Mouse (Mus musculus) liver, embryonic 11.5 days (tissue): ENCODE data around the gene Cycs. TPM values are rescaled to one million over a fixed set of nuclear protein-coding genes. Genes with fewer than 3 reads are reported as not detected.

ENCODE experiments used
- ATAC-seq: fragments of 200-750 bp; cut with Nextera tagmentation; replicated peaks from 2 replicates; pipeline ENCODE4 v1.8.0; 2017; ENCODE audit warnings: moderate number of reproducible peaks, mild to moderate bottlenecking, moderate TSS enrichment, moderate library complexity; ENCODE audit not compliant: low FRiP score
- DNase-seq: peaks from one replicate; pipeline ENCODE4 v3.0.0-alpha.2; 2017; ENCODE audit warnings: low spot score
- H3K27ac ChIP-seq: fragments of 300-500 bp; sonication (generic); 2 replicates; pipeline ENCODE4 v1.5.1; 2014; ENCODE audit warnings: mild to moderate bottlenecking, low read depth, low read length, control low read depth
- H3K27me3 ChIP-seq: fragments of 300-500 bp; sonication (generic); replicated peaks from 2 replicates; pipeline ENCODE4 v1.6.1; 2014; ENCODE audit warnings: low read length, mixed read lengths; ENCODE audit not compliant: control insufficient read depth, insufficient read depth
- H3K36me3 ChIP-seq: fragments of 300-500 bp; sonication (generic); 2 replicates; pipeline ENCODE4 v1.6.1; 2014; ENCODE audit warnings: mild to moderate bottlenecking, low read length, moderate library complexity, mixed read lengths; ENCODE audit not compliant: control insufficient read depth, insufficient read depth
- H3K4me1 ChIP-seq: fragments of 300-500 bp; sonication (generic); replicated peaks from 2 replicates; pipeline ENCODE4 v1.6.1; 2014; ENCODE audit warnings: low read length, mixed read lengths; ENCODE audit not compliant: control insufficient read depth, insufficient read depth
- H3K4me2 ChIP-seq: fragments of 300-500 bp; sonication (generic); 2 replicates; pipeline ENCODE4 v1.6.1; 2014; ENCODE audit warnings: mild to moderate bottlenecking, control low read depth, moderate library complexity
- H3K4me3 ChIP-seq: fragments of 300-500 bp; sonication (generic); 2 replicates; pipeline ENCODE4 v1.5.1; 2014; ENCODE audit warnings: low read depth, low read length, control low read depth
- H3K9ac ChIP-seq: fragments of 300-500 bp; sonication (generic); 2 replicates; pipeline ENCODE4 v1.6.1; 2014; ENCODE audit warnings: low read depth, low read length, control low read depth
- H3K9me3 ChIP-seq: fragments of 300-500 bp; sonication (generic); 2 replicates; pipeline ENCODE4 v1.6.1; 2016; ENCODE audit warnings: low read length, inconsistent platforms, mixed read lengths; ENCODE audit not compliant: control insufficient read depth
- WGBS: fragments of 180-500 bp; shearing (Covaris S2); extraction: QIAGEN DNeasy Blood & Tissue Kit; methylation state at CpG from one replicate; pipeline ENCODE4 v1.1.7; 2014; 5-methylcytosine and 5-hydroxymethylcytosine counted together
- polyA plus RNA-seq: library from polyadenylated mRNA; unstranded; fragments of >200 nt; fragmentation: Nextera tagmentation; extraction: Ambion mirVana; gene quantifications from 2 replicates; pipeline ENCODE4 v1.2.1, GENCODE M21; 2014

Gene Cycs
- polyA plus RNA-seq, 1 experiment from 2014 or later = 83.6 TPM

DNA sequence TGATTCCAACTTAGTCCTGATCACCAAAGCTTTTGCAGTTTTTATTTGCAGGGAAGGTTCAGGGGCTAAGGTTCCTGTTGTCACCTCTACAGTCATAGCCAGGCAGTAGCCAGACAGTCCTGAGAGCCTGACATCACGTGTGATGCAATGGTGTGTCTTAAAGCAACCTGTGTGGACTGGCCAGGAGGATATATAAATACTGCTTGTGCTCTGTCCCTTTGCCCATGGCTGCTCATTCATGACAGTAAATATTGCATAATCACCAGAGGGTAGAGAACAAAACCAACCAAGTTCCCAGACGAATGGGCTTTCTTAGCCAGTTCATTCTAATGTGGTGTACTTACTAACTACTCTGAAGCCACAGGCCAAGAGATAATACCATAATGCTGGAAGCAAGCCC, 21.1 kb upstream of the Cycs start:
- no peaks in the 10 kb centered on the region for H3K27me3 ChIP-seq
- DNase-seq (no peak), ATAC-seq (no peak)
- H3K27ac ChIP-seq = no peak overlapping the region
- no peaks in the 10 kb centered on the region for H3K36me3 ChIP-seq
- no peak overlapping the region for H3K4me3 ChIP-seq
- no peak overlapping the region for H3K4me2 ChIP-seq
- peaks cover 4% of the 10 kb centered on the region for H3K4me1 ChIP-seq
- no peak overlapping the region for H3K9ac ChIP-seq
- H3K9me3 ChIP-seq = no peaks in the 10 kb centered on the region
- WGBS = 73% methylated on average over 2 of the region's 2 CpGs

DNA sequence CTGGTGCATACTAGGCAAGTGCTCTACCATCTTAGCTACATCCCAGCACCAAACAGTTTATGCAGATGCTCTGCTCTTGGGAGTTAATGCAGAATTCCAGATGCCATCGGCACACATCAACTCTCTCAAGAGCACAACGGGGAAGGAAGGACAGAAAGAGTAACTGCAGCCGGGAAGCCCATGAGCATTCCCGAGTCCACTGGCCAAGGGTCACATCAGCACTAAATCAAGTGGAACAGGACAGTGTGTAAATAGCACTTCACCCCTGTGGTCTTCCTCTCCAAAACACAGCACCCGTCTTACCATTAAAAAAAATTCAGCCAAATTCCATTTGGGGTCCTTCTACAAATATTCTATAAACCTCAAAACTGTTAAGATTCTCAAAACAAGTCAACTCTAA, 20.0 kb upstream of the Cycs start:
- no peak for DNase-seq
- WGBS = 57% methylated on average over 5 of the region's 5 CpGs
- H3K9ac ChIP-seq = no peak overlapping the region

DNA sequence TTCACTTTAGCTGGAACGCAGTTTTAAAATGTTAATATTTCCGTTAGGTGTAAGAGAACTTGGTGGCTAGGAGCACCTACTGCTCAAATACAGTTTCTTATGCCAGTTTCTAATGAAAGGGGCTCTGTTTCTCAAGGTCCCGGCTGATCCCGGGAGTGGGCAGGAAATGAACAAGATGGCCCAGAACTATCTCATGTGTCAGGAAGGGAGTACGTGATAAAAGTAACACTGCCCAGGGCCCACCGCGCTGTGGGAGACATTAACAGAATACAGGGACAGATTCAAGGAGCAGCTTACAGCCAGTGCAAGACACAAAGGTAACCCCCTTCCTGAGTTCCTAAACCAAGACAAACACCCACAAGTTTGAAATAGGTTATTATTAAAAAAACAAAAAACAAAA, 19.4 kb upstream of the Cycs start:
- Histone ChIP-seq H3K4me2 (no peak overlapping the region), H3K9me3 (no peaks in the 10 kb centered on the region), H3K4me1 (peaks cover 4% of the 10 kb centered on the region), H3K27me3 (no peaks in the 10 kb centered on the region), H3K36me3 (no peaks in the 10 kb centered on the region), H3K4me3 (no peak overlapping the region), H3K27ac (no peak overlapping the region), H3K9ac (no peak overlapping the region)
- 54% methylated on average over 7 of the region's 7 CpGs for WGBS
- no peak for ATAC-seq
- no peak for DNase-seq

More for the DNA sequence above, 20.0 kb upstream of the Cycs start:
- Histone ChIP-seq H3K27ac (no peak overlapping the region), H3K27me3 (no peaks in the 10 kb centered on the region), H3K9me3 (no peaks in the 10 kb centered on the region), H3K4me1 (peaks cover 4% of the 10 kb centered on the region), H3K4me3 (no peak overlapping the region), H3K36me3 (no peaks in the 10 kb centered on the region), H3K4me2 (no peak overlapping the region)
- ATAC-seq = no peak

- ATAC-seq (no peak), DNase-seq (no peak)
- Histone ChIP-seq H3K36me3 (no peaks in the 10 kb centered on the region), H3K9me3 (no peaks in the 10 kb centered on the region), H3K27ac (no peak overlapping the region), H3K9ac (no peak overlapping the region), H3K27me3 (no peaks in the 10 kb centered on the region), H3K4me3 (no peak overlapping the region), H3K4me1 (no peaks in the 10 kb centered on the region; the same call in 1 of the 2 replicates), H3K4me2 (no peak overlapping the region)
- WGBS = 95% methylated on average over 1 of the region's 1 CpGs
These were observed 5.3 kb upstream of the Cycs start for GRCm38 (mm10) chr6:50571661-50572060.

DNA sequence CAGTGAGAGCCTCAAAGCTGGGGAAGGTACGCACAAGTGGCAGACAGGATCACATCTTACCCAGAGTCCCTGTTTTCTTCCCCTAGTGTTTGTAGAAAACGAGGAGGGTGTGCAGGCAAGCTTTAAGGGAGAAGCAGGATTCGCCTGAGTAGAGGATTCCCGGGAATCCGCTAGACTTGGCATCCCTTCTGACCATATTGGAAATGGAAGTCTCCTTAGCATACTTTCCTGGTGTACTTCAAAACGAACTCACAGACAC, 588 bp upstream of the Cycs start:
- WGBS = 25% methylated on average over 6 of the region's 6 CpGs
- Histone ChIP-seq H3K27ac (peak overlapping the region; percentile 14; the same call in 1 of the 2 replicates), H3K27me3 (no peaks in the 10 kb centered on the region), H3K4me2 (peak overlapping the region; percentile 71), H3K4me3 (peak overlapping the region; percentile 88), H3K9me3 (no peaks in the 10 kb centered on the region), H3K36me3 (0 out of 2 replicates have a peak, but pooled peaks cover 2% of the 10 kb centered on the region), H3K9ac (peak overlapping the region; percentile 71), H3K4me1 (no peaks in the 10 kb centered on the region; the same call in 1 of the 2 replicates)
- no peak for ATAC-seq
- no peak for DNase-seq

GRCm38 (mm10) chr6:50563651-50564050, 2.7 kb downstream of the Cycs start:
- Histone ChIP-seq H3K36me3 (0 out of 2 replicates have a peak, but pooled peaks cover 2% of the 10 kb centered on the region), H3K4me2 (no peak overlapping the region), H3K27ac (no peak overlapping the region), H3K4me1 (no peaks in the 10 kb centered on the region; the same call in 1 of the 2 replicates), H3K4me3 (no peak overlapping the region), H3K27me3 (no peaks in the 10 kb centered on the region), H3K9me3 (no peaks in the 10 kb centered on the region), H3K9ac (no peak overlapping the region)
- no peak for ATAC-seq
- 92% methylated on average over 3 of the region's 3 CpGs for WGBS
- DNase-seq = no peak

GRCm38 (mm10) chr6:50562421-50562820, 3.9 kb downstream of the Cycs start:
- no peaks in the 10 kb centered on the region for H3K9me3 ChIP-seq
- H3K36me3 ChIP-seq = 0 out of 2 replicates have a peak, but pooled peaks cover 2% of the 10 kb centered on the region
- no peak overlapping the region for H3K27ac ChIP-seq
- no peaks in the 10 kb centered on the region; the same call in 1 of the 2 replicates for H3K4me1 ChIP-seq
- no peak overlapping the region for H3K4me3 ChIP-seq
- no peak overlapping the region for H3K9ac ChIP-seq
- no peak for ATAC-seq
- H3K27me3 ChIP-seq = no peaks in the 10 kb centered on the region
- H3K4me2 ChIP-seq = no peak overlapping the region
- 85% methylated on average over 4 of the region's 4 CpGs for WGBS
- no peak for DNase-seq

GRCm38 (mm10) chr6:50560776-50561175, 5.6 kb downstream of the Cycs start:
- DNase-seq = no peak
- 0 out of 2 replicates have a peak, but pooled peaks cover 2% of the 10 kb centered on the region for H3K36me3 ChIP-seq
- WGBS = 92% methylated on average over 1 of the region's 1 CpGs

DNA sequence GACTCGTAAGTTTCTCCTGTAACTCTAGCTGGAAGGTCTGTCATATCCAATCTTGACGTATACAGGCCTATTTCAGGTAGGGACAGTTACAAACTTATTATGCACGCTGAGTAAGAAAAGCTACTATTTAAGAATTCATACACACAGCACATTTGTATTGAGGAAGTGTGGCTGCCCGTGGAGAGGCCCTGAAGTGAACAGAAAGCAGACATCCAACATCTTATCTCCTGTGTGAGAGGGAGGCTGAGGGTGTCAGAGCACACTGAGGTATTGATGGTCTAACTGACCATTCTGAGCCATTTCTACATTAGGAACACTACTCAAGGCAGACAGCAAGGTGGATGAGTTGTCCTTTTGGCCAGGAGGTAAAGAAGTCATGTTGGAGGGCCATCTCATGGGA, 7.5 kb downstream of the Cycs start:
- no peak overlapping the region for H3K4me3 ChIP-seq
- H3K27ac ChIP-seq = no peak overlapping the region
- WGBS = 69% methylated on average over 4 of the region's 4 CpGs
- H3K4me2 ChIP-seq = no peak overlapping the region
- H3K4me1 ChIP-seq = no peaks in the 10 kb centered on the region
- H3K9me3 ChIP-seq = no peaks in the 10 kb centered on the region
- 0 out of 2 replicates have a peak, but pooled peaks cover 2% of the 10 kb centered on the region for H3K36me3 ChIP-seq
- no peaks in the 10 kb centered on the region for H3K27me3 ChIP-seq
- no peak overlapping the region for H3K9ac ChIP-seq
- no peak for ATAC-seq
- no peak for DNase-seq

More at GRCm38 (mm10) chr6:50560776-50561175, 5.6 kb downstream of the Cycs start:
- no peaks in the 10 kb centered on the region for H3K27me3 ChIP-seq
- no peaks in the 10 kb centered on the region for H3K9me3 ChIP-seq
- no peak overlapping the region for H3K4me2 ChIP-seq
- ATAC-seq = no peak
- H3K27ac ChIP-seq = no peak overlapping the region
- no peak overlapping the region for H3K9ac ChIP-seq
- no peak overlapping the region for H3K4me3 ChIP-seq
- H3K4me1 ChIP-seq = no peaks in the 10 kb centered on the region
